Mouse (Mus musculus) adrenal gland, postnatal 25 days (tissue): ENCODE results near the gene Rtel1. TPM values are rescaled to one million over a fixed set of nuclear protein-coding genes. Genes with fewer than 3 reads are reported as not detected.
A peak's percentile ranks its signal among the peaks of the same experiment; 100 is the strongest.

Experiments
- DNase-seq: peaks from one replicate; pipeline ENCODE4 v3.0.0; 2021; ENCODE audit warnings: mixed read lengths
- total RNA-seq: library from RNA; stranded (reverse); gene quantifications from 2 replicates; pipeline ENCODE4 v1.2.3, GENCODE M21; 2021

Rtel1 gene
- total RNA-seq, 1 experiment from 2014 or later = 44.7 TPM

DNA sequence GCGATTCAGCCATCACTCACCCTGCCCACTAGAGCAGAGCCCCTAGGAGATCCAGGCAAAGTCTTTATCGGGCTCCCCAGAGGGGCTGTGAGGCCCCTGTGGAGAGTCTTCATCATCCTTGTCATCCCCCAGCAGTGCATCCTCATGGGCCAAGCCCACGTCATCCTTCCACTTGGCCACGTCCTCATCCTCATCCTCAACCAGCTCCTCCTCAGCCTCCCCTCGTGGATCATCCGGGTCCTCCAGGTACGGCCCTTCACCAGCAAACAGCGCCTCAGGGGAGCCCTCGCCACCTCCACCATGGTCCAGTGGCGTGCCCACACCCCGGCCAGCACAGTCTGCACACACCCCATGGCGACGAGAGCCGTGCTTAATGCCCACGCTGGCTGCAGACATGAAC, 71.5 kb downstream of the Rtel1 start:
- DNase-seq = no peak

GRCm38 (mm10) chr2:181391541-181391940, 72.0 kb downstream of the Rtel1 start:
- no peak for DNase-seq

GRCm38 (mm10) chr2:181392600-181393213, 73.2 kb downstream of the Rtel1 start:
- DNase-seq = peak; percentile 89

- DNase-seq = no peak
These were observed 74.5 kb downstream of the Rtel1 start for GRCm38 (mm10) chr2:181394086-181394485.

- no peak for DNase-seq
These were observed 77.7 kb downstream of the Rtel1 start for GRCm38 (mm10) chr2:181397207-181397761.

GRCm38 (mm10) chr2:181401497-181401896, 82.0 kb downstream of the Rtel1 start:
- no peak for DNase-seq

DNA sequence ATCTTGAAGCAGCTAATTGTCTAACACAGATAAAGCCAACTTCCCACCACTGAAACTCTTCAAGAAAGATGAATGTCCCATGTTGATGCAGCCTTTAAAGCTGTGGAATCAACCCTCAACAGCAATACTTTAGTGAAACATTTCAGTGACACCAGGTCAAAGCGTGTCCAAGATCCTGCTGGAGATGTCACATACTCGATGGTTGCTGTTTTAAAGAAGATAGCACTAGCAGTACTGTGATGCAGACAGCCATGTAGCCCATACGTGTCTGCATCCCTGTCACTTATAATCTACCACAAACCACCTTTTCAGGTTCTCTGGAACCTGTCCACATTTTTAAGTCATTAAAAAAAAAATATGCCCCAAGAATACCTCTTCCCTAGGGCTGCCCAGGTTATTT, 84.2 kb downstream of the Rtel1 start:
- no peak for DNase-seq

Other genes starting within 250 kb of the Rtel1 start
- gene Kcnq2, start 184.4 kb upstream of the Rtel1 start, total RNA-seq = 3.7 and 6.3 TPM in 2 replicates
- 38.2 and 49.3 TPM in 2 replicates for gene Eef1a2, start 162.7 kb upstream of the Rtel1 start, total RNA-seq
- gene Ppdpf, start 132.5 kb upstream of the Rtel1 start, total RNA-seq = 79.5 and 82.6 TPM in 2 replicates
- not detected in 2 replicates for gene Ptk6, start 117.0 kb upstream of the Rtel1 start, total RNA-seq
- gene Srms, start 106.6 kb upstream of the Rtel1 start, total RNA-seq = 0.58 TPM in 1 of 2 replicates, not detected in the other
- gene Fndc11, start 99.7 kb upstream of the Rtel1 start, total RNA-seq = 0.43 and 0.67 TPM in 2 replicates
- 18.9 and 22.1 TPM in 2 replicates for gene Helz2, start 77.7 kb upstream of the Rtel1 start, total RNA-seq
- gene Gmeb2, start 31.7 kb upstream of the Rtel1 start, total RNA-seq = 15.3 and 18.5 TPM in 2 replicates
- gene Stmn3, start 5.2 kb upstream of the Rtel1 start, total RNA-seq = 9.8 and 12.2 TPM in 2 replicates
- 51.2 and 61.6 TPM in 2 replicates for gene Zgpat, start 45.2 kb downstream of the Rtel1 start, total RNA-seq
- 40.8 and 49.7 TPM in 2 replicates for gene Arfrp1, start 45.7 kb downstream of the Rtel1 start, total RNA-seq
- gene Lime1, start 60.3 kb downstream of the Rtel1 start, total RNA-seq = 24.7 and 33.2 TPM in 2 replicates
- 14.6 and 20.8 TPM in 2 replicates for gene Zbtb46, start 139.7 kb downstream of the Rtel1 start, total RNA-seq
- gene Abhd16b, start 173.5 kb downstream of the Rtel1 start, total RNA-seq = not detected in 2 replicates
- 118 and 121 TPM in 2 replicates for gene Tpd52l2, start 177.4 kb downstream of the Rtel1 start, total RNA-seq
- 81.9 and 101 TPM in 2 replicates for gene Dnajc5, start 200.7 kb downstream of the Rtel1 start, total RNA-seq